Mouse (Mus musculus) erythroblast, embryonic 14.5 days (primary cell): ENCODE measurements around the gene Ctsw. TPM values are rescaled to one million over a fixed set of nuclear protein-coding genes. Genes with fewer than 3 reads are reported as not detected.
"Not testable (repeated sequence)": the region's sequence is repeated elsewhere in the genome, so short reads cannot be mapped to it uniquely, and the experiment has no call there.

Experiments used
- H3K27me3 ChIP-seq: 2 replicates; pipeline ENCODE4 v1.6.1; 2012; ENCODE audit warnings: inconsistent platforms; ENCODE audit not compliant: control insufficient read depth
- H3K36me3 ChIP-seq: 2 replicates; pipeline ENCODE4 v1.6.1; 2012; ENCODE audit warnings: mild to moderate bottlenecking, inconsistent platforms; ENCODE audit not compliant: control insufficient read depth
- H3K4me1 ChIP-seq: 2 replicates; pipeline ENCODE4 v1.6.1; 2012; ENCODE audit warnings: inconsistent platforms; ENCODE audit not compliant: control insufficient read depth
- H3K4me3 ChIP-seq: replicated peaks from 2 replicates; pipeline ENCODE3; 2012; ENCODE audit warnings: moderate library complexity, mild to moderate bottlenecking, inconsistent platforms
- H3K9me3 ChIP-seq: 2 replicates; pipeline ENCODE4 v1.6.1; 2012; ENCODE audit warnings: low read length, inconsistent platforms, mixed read lengths; ENCODE audit not compliant: control insufficient read depth
- GATA1 ChIP-seq: IDR thresholded peaks from 2 replicates; pipeline ENCODE4 v1.6.1; 2012; ENCODE audit warnings: low read length, inconsistent platforms, mixed read lengths
- TAL1 ChIP-seq: IDR thresholded peaks from 3 replicates; pipeline ENCODE4 v1.6.1; 2012; ENCODE audit warnings: low read length, inconsistent platforms, mixed read lengths
- polyA plus RNA-seq: library from polyadenylated mRNA; stranded (reverse); fragments of >175 nt; gene quantifications from 2 replicates; pipeline ENCODE4 v1.2.3, GENCODE M21; 2012

The Ctsw gene
- polyA plus RNA-seq, 1 experiment: not detected

- Histone ChIP-seq H3K4me1 (peaks cover under 1% of the 10 kb centered on the region), H3K4me3 (no peak overlapping the region), H3K9me3 (0 out of 2 replicates have a peak, but pooled peaks cover 4% of the 10 kb centered on the region), H3K27me3 (no peaks in the 10 kb centered on the region), H3K36me3 (peaks cover 63% of the 10 kb centered on the region)
- no peak for TF ChIP-seq TAL1
- TF ChIP-seq GATA1: no peak
These were observed 32.1 kb upstream of the Ctsw start for GRCm38 (mm10) chr19:5500330-5500875.

GRCm38 (mm10) chr19:5496052-5496370, 27.7 kb upstream of the Ctsw start:
- TF ChIP-seq GATA1 (no peak), TAL1 (no peak)
- H3K9me3 ChIP-seq: no peaks in the 10 kb centered on the region
- H3K4me3 ChIP-seq: no peak overlapping the region
- peaks cover 23% of the 10 kb centered on the region for H3K4me1 ChIP-seq
- peaks cover 76% of the 10 kb centered on the region for H3K36me3 ChIP-seq
- H3K27me3 ChIP-seq: no peaks in the 10 kb centered on the region

GRCm38 (mm10) chr19:5495353-5496051, 27.2 kb upstream of the Ctsw start:
- TF ChIP-seq TAL1: no peak
- no peak for TF ChIP-seq GATA1
- Histone ChIP-seq H3K36me3 (peaks cover 76% of the 10 kb centered on the region), H3K9me3 (no peaks in the 10 kb centered on the region)

GRCm38 (mm10) chr19:5494314-5494713, 26.0 kb upstream of the Ctsw start:
- H3K9me3 ChIP-seq: no peaks in the 10 kb centered on the region
- H3K4me1 ChIP-seq: peaks cover 38% of the 10 kb centered on the region
- H3K4me3 ChIP-seq: no peak overlapping the region
- H3K36me3 ChIP-seq: peaks cover 73% of the 10 kb centered on the region
- no peak for TF ChIP-seq TAL1
- no peak for TF ChIP-seq GATA1
- no peaks in the 10 kb centered on the region for H3K27me3 ChIP-seq

More at GRCm38 (mm10) chr19:5495353-5496051, 27.2 kb upstream of the Ctsw start:
- peaks cover 28% of the 10 kb centered on the region for H3K4me1 ChIP-seq
- H3K27me3 ChIP-seq: no peaks in the 10 kb centered on the region
- H3K4me3 ChIP-seq: no peak overlapping the region

GRCm38 (mm10) chr19:5493301-5493721, 25.0 kb upstream of the Ctsw start:
- not testable (repeated sequence) for H3K4me3 ChIP-seq, H3K9me3 ChIP-seq, H3K27me3 ChIP-seq
- peaks cover 66% of the 10 kb centered on the region for H3K36me3 ChIP-seq
- H3K4me1 ChIP-seq: peaks cover 48% of the 10 kb centered on the region

GRCm38 (mm10) chr19:5492641-5493040, 24.3 kb upstream of the Ctsw start:
- TF ChIP-seq GATA1 (no peak), TAL1 (no peak)
- Histone ChIP-seq H3K4me3 (no peak overlapping the region), H3K36me3 (peaks cover 59% of the 10 kb centered on the region), H3K27me3 (no peaks in the 10 kb centered on the region), H3K4me1 (peaks cover 55% of the 10 kb centered on the region), H3K9me3 (no peaks in the 10 kb centered on the region)

GRCm38 (mm10) chr19:5490898-5491708, 22.8 kb upstream of the Ctsw start:
- no peak for TF ChIP-seq GATA1
- no peak for TF ChIP-seq TAL1
- no peaks in the 10 kb centered on the region for H3K27me3 ChIP-seq
- H3K4me3 ChIP-seq: peak overlapping the region; percentile 99
- H3K36me3 ChIP-seq: peaks cover 52% of the 10 kb centered on the region
- peaks cover 70% of the 10 kb centered on the region for H3K4me1 ChIP-seq
- no peaks in the 10 kb centered on the region for H3K9me3 ChIP-seq

- Histone ChIP-seq H3K4me3 (peak within 1 kb of the TSS; percentile 99), H3K9me3 (no peaks in the 10 kb centered on the region), H3K4me1 (peaks cover 74% of the 10 kb centered on the region), H3K27me3 (no peaks in the 10 kb centered on the region), H3K36me3 (peaks cover 52% of the 10 kb centered on the region)
- TF ChIP-seq GATA1: no peak
- TF ChIP-seq TAL1: no peak
These were observed 22.1 kb upstream of the Ctsw start, which contains the start of gene Cfl1 for GRCm38 (mm10) chr19:5490313-5490897. Gene Cfl1, plus strand, starts transcription at chr19:5490455.

- Histone ChIP-seq H3K4me1 (peaks cover 71% of the 10 kb centered on the region), H3K4me3 (peak overlapping the region; percentile 99), H3K36me3 (peaks cover 53% of the 10 kb centered on the region)
- not testable (repeated sequence) for H3K9me3 ChIP-seq, H3K27me3 ChIP-seq
These were observed 21.4 kb upstream of the Ctsw start for GRCm38 (mm10) chr19:5489721-5490120.
